Mouse (Mus musculus) heart, adult 2 months (tissue): ENCODE results near the gene Snrpe.

ENCODE experiments used
- CTCF ChIP-seq: fragments of 200-600 bp; IDR thresholded peaks from 2 replicates; pipeline ENCODE4 v1.8.1; 2022; ENCODE audit warnings: antibody characterized with exemption, mild to moderate bottlenecking, moderate library complexity
- EP300 ChIP-seq: fragments of 200-500 bp; IDR thresholded peaks from 2 replicates; pipeline ENCODE4 v1.6.1; 2011; ENCODE audit warnings: low read depth, low read length, control low read depth; ENCODE audit not compliant: insufficient read depth
- POLR2A ChIP-seq: fragments of 200-500 bp; IDR thresholded peaks from 2 replicates; pipeline ENCODE4 v1.6.1; 2011; ENCODE audit warnings: mild to moderate bottlenecking, low read depth, low read length, control low read depth; ENCODE audit not compliant: insufficient read depth

DNA sequence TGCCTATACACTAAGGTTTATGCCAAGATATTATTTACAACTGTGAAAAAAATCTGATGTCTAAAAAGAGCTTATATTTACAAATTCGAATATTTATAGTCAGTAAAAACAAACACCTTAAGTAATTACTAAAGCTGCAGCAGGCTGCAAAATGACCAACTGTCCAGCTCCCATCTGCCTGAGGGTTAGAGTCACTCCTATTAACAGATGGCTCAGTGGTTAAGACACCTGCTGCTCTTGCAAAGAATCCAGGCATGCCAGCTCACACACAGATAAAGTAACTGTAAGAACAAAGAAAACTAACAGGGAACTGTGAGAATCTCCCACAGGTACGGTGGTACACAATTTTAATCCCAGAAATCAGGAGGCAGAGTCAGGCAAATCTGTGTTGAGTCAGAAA is 15.0 kb upstream of the Snrpe start:
- no peak for TF ChIP-seq EP300
- no peak for TF ChIP-seq CTCF
- TF ChIP-seq POLR2A, result no peak
